Mouse (Mus musculus): ENCODE data around the gene Atg14. TPM values are rescaled to one million over a fixed set of nuclear protein-coding genes. Genes with fewer than 3 reads are reported as not detected.

Atg14 gene
- total and polyA plus RNA-seq, 3 experiments, result 3.2 to 9.4 (median 3.6) TPM

DNA sequence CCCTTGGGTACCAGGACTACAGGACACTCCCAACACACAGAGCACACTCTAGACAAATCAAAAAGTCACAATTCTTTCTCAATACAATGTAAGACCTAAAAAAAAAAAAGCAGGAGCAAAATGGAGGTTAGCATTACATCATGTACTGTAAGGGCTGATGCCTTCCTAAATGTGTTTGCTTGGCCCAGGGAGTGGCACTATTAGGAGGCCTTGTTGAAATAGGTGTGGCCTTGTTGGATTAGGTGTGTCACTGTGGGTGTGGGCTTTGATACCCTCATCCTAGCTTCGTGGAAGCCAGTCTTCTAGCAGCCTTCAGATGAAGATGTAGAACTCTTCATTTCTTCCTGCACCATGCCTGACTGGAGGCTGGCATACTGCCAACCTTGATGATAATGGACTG, 10.8 kb upstream of the Atg14 start:
- dilution Hi-C loops (cut with MboI; ENCODE audit: extremely low pct_ligation_motif_present, extremely low pct_unique_long_range_greater_than_20kb, low sequenced_read_pairs), result no loop called here
- no peak overlapping the region for H3K27ac ChIP-seq (ENCODE audit: insufficient read depth, low read depth)
- H3K27me3 ChIP-seq (replicated peaks), result peaks cover 8% of the 10 kb centered on the region
- no peaks in the 10 kb centered on the region for H3K36me3 ChIP-seq (replicated peaks in 1 of 2; ENCODE audit: control insufficient read depth in 1 of 2, insufficient read depth in 1 of 2, low read length in 1 of 2)
- TF ChIP-seq RCOR1 (conservative IDR thresholded peaks at IDR 0.05; ENCODE audit: low read depth, low read length) (no peak), SMC3 (IDR thresholded peaks at IDR 0.05; ENCODE audit: low read depth, low read length) (no peak), ZMIZ1 (IDR thresholded peaks at IDR 0.05; ENCODE audit: low read depth, low read length) (no peak), NRF1 (IDR thresholded peaks at IDR 0.05; ENCODE audit: low read depth, low read length) (no peak), TCF12 (IDR thresholded peaks at IDR 0.05; ENCODE audit: low read depth, low read length) (no peak)
- H3K4me2 ChIP-seq (ENCODE audit: insufficient read depth, low read depth, poor library complexity, severe bottlenecking), result no peak overlapping the region
- 0 out of 4 replicates have a peak, but pooled peaks cover 0 to 3% of the 10 kb centered on the region in 2 experiments for H3K4me1 ChIP-seq (ENCODE audit: control insufficient read depth in 1 of 2, insufficient read depth in 2 of 2)
- in situ Hi-C loops (cut with MboI; ENCODE audit: low pct_ligation_motif_present, low pct_unique_long_range_greater_than_20kb, low sequenced_read_pairs), result loop anchor here (25.0 kb wide), 2 partner anchors 556 to 781 kb away; no protein-coding TSS in a partner anchor
- H3K4me3 ChIP-seq (replicated peaks in 1 of 3; ENCODE audit: low read depth in 2 of 3, low read length in 2 of 3, poor library complexity in 1 of 3), result no peak overlapping the region
- H3K79me2 ChIP-seq (replicated peaks; ENCODE audit: control insufficient read depth, extremely low read depth, insufficient read depth, poor library complexity, severe bottlenecking), result no peaks in the 10 kb centered on the region
- no peak overlapping the region for H3K9ac ChIP-seq (ENCODE audit: insufficient read depth, low read depth)
- H3K9me3 ChIP-seq (replicated peaks; ENCODE audit: low read length), result peaks cover 2% of the 10 kb centered on the region
- DNase-seq (ENCODE audit: extremely low read depth), result no peak

- dilution Hi-C loops (cut with MboI; ENCODE audit: extremely low pct_ligation_motif_present, extremely low pct_unique_long_range_greater_than_20kb, low sequenced_read_pairs), result no loop called here
- peaks cover 8% of the 10 kb centered on the region for H3K27me3 ChIP-seq (replicated peaks)
- H3K79me2 ChIP-seq (replicated peaks; ENCODE audit: control insufficient read depth, extremely low read depth, insufficient read depth, poor library complexity, severe bottlenecking), result no peaks in the 10 kb centered on the region
- H3K9me3 ChIP-seq (replicated peaks; ENCODE audit: low read length), result peaks cover 8% of the 10 kb centered on the region
- in situ Hi-C loops (cut with MboI; ENCODE audit: low pct_ligation_motif_present, low pct_unique_long_range_greater_than_20kb, low sequenced_read_pairs), result loop anchor here (25.0 kb wide), 2 partner anchors 559 to 784 kb away; no protein-coding TSS in a partner anchor
- no peak for DNase-seq (ENCODE audit: extremely low read depth)
- H3K9ac ChIP-seq (ENCODE audit: insufficient read depth, low read depth), result no peak overlapping the region
- no peak overlapping the region for H3K4me3 ChIP-seq (replicated peaks in 1 of 3; ENCODE audit: low read depth in 2 of 3, low read length in 2 of 3, poor library complexity in 1 of 3)
- H3K4me1 ChIP-seq (ENCODE audit: control insufficient read depth in 1 of 2, insufficient read depth in 2 of 2), result no peaks in the 10 kb centered on the region
- TF ChIP-seq HCFC1 (IDR thresholded peaks at IDR 0.05; ENCODE audit: low read depth, low read length) (no peak), MAFK (IDR thresholded peaks at IDR 0.05; ENCODE audit: insufficient replicate concordance, low read length) (no peak), NRF1 (IDR thresholded peaks at IDR 0.05; ENCODE audit: low read depth, low read length) (no peak), JUN (IDR thresholded peaks at IDR 0.05; ENCODE audit: insufficient read depth, low read depth, low read length) (no peak), IRF4 (IDR thresholded peaks at IDR 0.05; ENCODE audit: low read depth, low read length) (no peak), MAX (IDR thresholded peaks at IDR 0.05; ENCODE audit: low read length) (no peak), ELF1 (IDR thresholded peaks at IDR 0.05; ENCODE audit: low read depth, low read length) (no peak), ZC3H11A (IDR thresholded peaks at IDR 0.05; ENCODE audit: low read depth, low read length) (no peak), SMC3 (IDR thresholded peaks at IDR 0.05; ENCODE audit: low read depth, low read length) (no peak), ZMIZ1 (IDR thresholded peaks at IDR 0.05; ENCODE audit: low read depth, low read length) (no peak), TCF12 (IDR thresholded peaks at IDR 0.05; ENCODE audit: low read depth, low read length) (no peak), SIN3A (IDR thresholded peaks at IDR 0.05; ENCODE audit: low read length) (no peak), MAZ (IDR thresholded peaks at IDR 0.05; ENCODE audit: low read depth, low read length) (no peak), JUND (conservative IDR thresholded peaks at IDR 0.05; ENCODE audit: low read depth, low read length) (no peak), NELFE (IDR thresholded peaks at IDR 0.05; ENCODE audit: low read depth, low read length) (no peak), ZKSCAN1 (IDR thresholded peaks at IDR 0.05; ENCODE audit: borderline replicate concordance, low read depth, low read length) (no peak)
- no peak overlapping the region for H3K4me2 ChIP-seq (ENCODE audit: insufficient read depth, low read depth, poor library complexity, severe bottlenecking)
- no peaks in the 10 kb centered on the region for H3K36me3 ChIP-seq (replicated peaks in 1 of 2; ENCODE audit: control insufficient read depth in 1 of 2, insufficient read depth in 1 of 2, low read length in 1 of 2)
- H3K27ac ChIP-seq (ENCODE audit: insufficient read depth, low read depth), result no peak overlapping the region
Measured at GRCm38 (mm10) chr14:47578086-47578485, 7.6 kb upstream of the Atg14 start.
